Mouse (Mus musculus) olfactory bulb, adult 2 months (tissue): ENCODE data around the gene Furin.

Source experiments
- CTCF ChIP-seq: fragments of 200-500 bp; IDR thresholded peaks from 2 replicates; pipeline ENCODE4 v1.5.1; 2012; ENCODE audit warnings: low read depth, mild to moderate bottlenecking, low read length, moderate library complexity; ENCODE audit not compliant: insufficient read depth
- POLR2A ChIP-seq: fragments of 200-500 bp; IDR thresholded peaks from 2 replicates; pipeline ENCODE4 v1.6.1; 2012; ENCODE audit warnings: mild to moderate bottlenecking, low read depth, low read length, moderate library complexity; ENCODE audit not compliant: insufficient read depth

DNA sequence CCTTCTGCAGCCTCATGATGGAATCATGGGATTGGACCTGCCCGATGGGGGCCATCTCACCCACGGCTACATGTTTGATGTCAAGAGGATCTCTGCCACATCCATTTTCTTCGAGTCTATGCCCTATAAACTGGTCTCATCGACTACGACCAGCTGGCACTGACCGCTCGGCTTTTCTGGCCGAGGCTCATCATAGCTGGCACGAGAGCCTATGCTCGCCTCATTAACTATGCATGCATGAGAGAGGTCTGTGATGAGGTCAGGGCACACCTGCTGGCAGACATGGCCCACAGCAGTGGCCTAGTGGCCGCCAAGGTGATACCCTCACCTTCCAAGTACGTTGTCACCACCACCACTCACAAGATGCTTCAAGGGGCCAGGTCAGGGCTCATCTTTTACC lies 24.4 kb upstream of the Furin start:
- TF ChIP-seq CTCF (no peak), POLR2A (no peak)
